Mouse (Mus musculus) stomach, embryonic 14.5 days (tissue): ENCODE measurements at regions not wholly inside any gene's neighbourhood (a gene's known extent, or its start where the extent isn't known, plus 50 kb on each side); places are given as distances from the start of the nearest gene placed in this dataset.
A peak's percentile ranks its signal among the peaks of the same experiment; 100 is the strongest.

ENCODE experiments used
- ATAC-seq: fragments of 200-750 bp; cut with Nextera tagmentation; 2 replicates; pipeline ENCODE4 v1.8.0; 2017; ENCODE audit warnings: low read depth, moderate TSS enrichment; ENCODE audit not compliant: insufficient number of reproducible peaks, insufficient read depth, low FRiP score
- H3K27ac ChIP-seq: fragments of 300-500 bp; sonication (generic); 2 replicates; pipeline ENCODE4 v1.5.1; 2014; ENCODE audit warnings: mild to moderate bottlenecking, low read length, moderate library complexity, mixed read lengths
- H3K27me3 ChIP-seq: fragments of 300-500 bp; sonication (generic); 2 replicates; pipeline ENCODE4 v1.6.1; 2014; ENCODE audit warnings: low read length, control low read depth, mixed read lengths; ENCODE audit not compliant: control insufficient read depth, insufficient read depth
- H3K36me3 ChIP-seq: fragments of 300-500 bp; sonication (generic); 2 replicates; pipeline ENCODE4 v1.6.1; 2014; ENCODE audit warnings: mild to moderate bottlenecking, control low read depth, low read length, moderate library complexity, mixed read lengths; ENCODE audit not compliant: control insufficient read depth, insufficient read depth
- H3K4me1 ChIP-seq: fragments of 300-500 bp; sonication (generic); 2 replicates; pipeline ENCODE4 v1.6.1; 2014; ENCODE audit warnings: low read length, control low read depth, mixed read lengths; ENCODE audit not compliant: control insufficient read depth, insufficient read depth
- H3K4me2 ChIP-seq: fragments of 300-500 bp; sonication (generic); replicated peaks from 2 replicates; pipeline ENCODE4 v1.6.1; 2014; ENCODE audit warnings: low read depth, low read length, control low read depth
- H3K4me3 ChIP-seq: fragments of 300-500 bp; sonication (generic); 2 replicates; pipeline ENCODE4 v1.5.1; 2014; ENCODE audit warnings: low read depth, low read length, control low read depth
- H3K9ac ChIP-seq: fragments of 300-500 bp; sonication (generic); replicated peaks from 2 replicates; pipeline ENCODE4 v1.6.1; 2014; ENCODE audit warnings: low read depth, mild to moderate bottlenecking, control low read depth, low read length, moderate library complexity, mixed read lengths
- H3K9me3 ChIP-seq: fragments of 300-500 bp; sonication (generic); 2 replicates; pipeline ENCODE4 v1.6.1; 2016; ENCODE audit warnings: low read depth, low read length, control low read depth; ENCODE audit not compliant: control insufficient read depth
- WGBS: fragments of 180-500 bp; shearing (Covaris S2); extraction: QIAGEN DNeasy Blood & Tissue Kit; methylation state at CpG from one replicate; pipeline ENCODE4 v1.1.7; 2014; 5-methylcytosine and 5-hydroxymethylcytosine counted together

DNA sequence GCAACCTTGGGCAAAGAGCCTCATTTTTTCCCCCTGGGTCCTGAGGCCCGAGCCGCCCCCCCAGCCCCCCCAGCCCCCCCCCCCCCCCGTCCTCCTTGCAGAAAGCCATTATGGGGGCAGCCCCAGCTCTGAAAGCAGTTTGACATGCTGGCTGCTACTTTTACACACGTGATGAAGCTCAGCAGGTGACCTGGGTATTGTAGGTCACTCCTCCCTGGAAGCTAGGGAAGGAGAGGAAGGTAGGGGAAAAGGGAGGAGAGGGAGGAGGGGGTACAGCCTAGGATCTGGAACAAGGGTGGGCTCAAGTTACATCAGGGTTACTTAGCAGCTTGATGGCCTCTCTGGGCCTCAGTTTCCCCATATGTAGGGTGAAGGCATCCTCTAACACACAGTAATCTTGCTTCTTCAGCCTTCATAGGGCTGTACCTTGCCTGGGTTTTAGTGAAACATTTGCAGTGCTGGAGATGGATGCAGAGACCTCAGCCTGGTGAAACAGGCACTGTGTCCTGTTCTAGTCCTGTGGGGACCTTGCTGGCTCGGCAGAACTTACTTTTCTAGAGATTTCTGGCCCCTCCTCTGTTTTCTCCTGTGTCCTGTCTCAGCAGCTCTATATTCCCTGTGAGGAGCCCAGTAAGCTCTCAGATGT, 138.3 kb downstream of the Mn1 start:
- Histone ChIP-seq H3K36me3 (no peaks in the 10 kb centered on the region), H3K27ac (peak overlapping the region; percentile 83), H3K27me3 (no peaks in the 10 kb centered on the region)

GRCm38 (mm10) chr5:111555981-111556380, 138.8 kb downstream of the Mn1 start:
- Histone ChIP-seq H3K4me1 (peaks cover 22% of the 10 kb centered on the region), H3K4me3 (no peak overlapping the region), H3K9me3 (no peaks in the 10 kb centered on the region), H3K9ac (no peak overlapping the region), H3K27me3 (no peaks in the 10 kb centered on the region), H3K27ac (peak overlapping the region; percentile 83), H3K36me3 (no peaks in the 10 kb centered on the region), H3K4me2 (no peak overlapping the region)
- peak; percentile 64; the same call in 1 of the 2 replicates for ATAC-seq
- WGBS: 14% methylated on average over 7 of the region's 7 CpGs

More for the DNA sequence above, 138.3 kb downstream of the Mn1 start:
- no peak overlapping the region for H3K9ac ChIP-seq
- no peaks in the 10 kb centered on the region for H3K9me3 ChIP-seq
- peak; percentile 6; the same call in 1 of the 2 replicates for ATAC-seq
- no peak overlapping the region for H3K4me3 ChIP-seq
- 6% methylated on average over 4 of the region's 5 CpGs for WGBS
- peaks cover 22% of the 10 kb centered on the region for H3K4me1 ChIP-seq
- no peak overlapping the region for H3K4me2 ChIP-seq

DNA sequence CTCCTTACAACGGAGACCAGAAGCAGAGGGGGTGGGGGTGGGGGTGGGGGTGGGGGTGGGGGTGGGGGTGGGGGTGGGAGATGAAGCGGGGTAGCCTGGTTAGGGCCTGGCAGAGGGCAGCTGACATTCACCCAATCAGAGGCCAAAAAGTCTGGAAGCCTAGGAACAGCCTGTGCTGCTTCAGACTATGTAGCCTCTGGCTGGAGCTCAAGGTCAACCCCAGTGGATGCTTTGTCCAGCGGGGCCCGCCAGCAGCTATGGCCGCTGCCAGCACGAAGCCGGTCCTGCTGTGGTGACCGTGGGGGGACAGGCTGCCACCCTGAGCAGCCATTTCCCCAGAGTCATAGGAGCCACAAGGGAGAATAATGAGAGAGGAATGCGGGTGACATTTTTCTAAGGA, 143.3 kb downstream of the Mn1 start:
- no peaks in the 10 kb centered on the region for H3K27me3 ChIP-seq
- no peaks in the 10 kb centered on the region for H3K9me3 ChIP-seq
- H3K4me2 ChIP-seq: no peak overlapping the region
- 44% methylated on average over 9 of the region's 9 CpGs for WGBS
- H3K4me1 ChIP-seq: peaks cover 12% of the 10 kb centered on the region
- H3K27ac ChIP-seq: no peak overlapping the region
- H3K4me3 ChIP-seq: no peak overlapping the region
- no peak for ATAC-seq
- no peak overlapping the region for H3K9ac ChIP-seq
- H3K36me3 ChIP-seq: no peaks in the 10 kb centered on the region

DNA sequence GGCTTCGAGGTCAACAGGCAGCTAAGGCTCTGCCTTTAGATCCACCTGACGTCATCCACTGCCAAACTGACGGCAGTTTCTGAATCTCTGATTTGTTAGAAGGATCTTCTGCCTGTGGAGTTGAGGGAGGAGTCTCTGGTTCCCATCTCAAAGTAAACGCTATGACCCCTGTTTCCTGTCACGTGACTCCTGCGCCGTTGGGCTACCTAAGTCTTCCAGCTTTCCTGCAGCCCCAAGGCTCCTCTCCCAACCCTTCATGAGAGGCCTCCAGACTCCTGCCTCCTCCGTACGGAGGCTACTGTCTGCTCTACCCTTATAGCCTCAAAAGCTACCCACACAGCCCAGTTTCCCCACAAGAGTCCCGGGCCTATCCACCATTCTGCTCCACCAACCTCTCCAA, 144.1 kb downstream of the Mn1 start:
- 69% methylated on average over 10 of the region's 10 CpGs for WGBS
- H3K27me3 ChIP-seq: no peaks in the 10 kb centered on the region
- H3K36me3 ChIP-seq: no peaks in the 10 kb centered on the region
- no peak overlapping the region for H3K4me3 ChIP-seq
- peaks cover 5% of the 10 kb centered on the region; the same call in 1 of the 2 replicates for H3K4me1 ChIP-seq
- no peak overlapping the region for H3K4me2 ChIP-seq
- no peak overlapping the region for H3K27ac ChIP-seq
- no peaks in the 10 kb centered on the region for H3K9me3 ChIP-seq
- no peak overlapping the region for H3K9ac ChIP-seq
- no peak for ATAC-seq

GRCm38 (mm10) chr5:111570826-111571225, 153.7 kb downstream of the Mn1 start:
- H3K27ac ChIP-seq: no peak overlapping the region
- H3K4me1 ChIP-seq: peaks cover 23% of the 10 kb centered on the region
- H3K4me3 ChIP-seq: no peak overlapping the region
- WGBS: 16% methylated on average over 10 of the region's 10 CpGs
- ATAC-seq: no peak
- no peak overlapping the region; the same call in 1 of the 2 replicates for H3K9ac ChIP-seq
- H3K4me2 ChIP-seq: no peak overlapping the region
- no peaks in the 10 kb centered on the region for H3K36me3 ChIP-seq
- no peaks in the 10 kb centered on the region for H3K9me3 ChIP-seq
- no peaks in the 10 kb centered on the region for H3K27me3 ChIP-seq

DNA sequence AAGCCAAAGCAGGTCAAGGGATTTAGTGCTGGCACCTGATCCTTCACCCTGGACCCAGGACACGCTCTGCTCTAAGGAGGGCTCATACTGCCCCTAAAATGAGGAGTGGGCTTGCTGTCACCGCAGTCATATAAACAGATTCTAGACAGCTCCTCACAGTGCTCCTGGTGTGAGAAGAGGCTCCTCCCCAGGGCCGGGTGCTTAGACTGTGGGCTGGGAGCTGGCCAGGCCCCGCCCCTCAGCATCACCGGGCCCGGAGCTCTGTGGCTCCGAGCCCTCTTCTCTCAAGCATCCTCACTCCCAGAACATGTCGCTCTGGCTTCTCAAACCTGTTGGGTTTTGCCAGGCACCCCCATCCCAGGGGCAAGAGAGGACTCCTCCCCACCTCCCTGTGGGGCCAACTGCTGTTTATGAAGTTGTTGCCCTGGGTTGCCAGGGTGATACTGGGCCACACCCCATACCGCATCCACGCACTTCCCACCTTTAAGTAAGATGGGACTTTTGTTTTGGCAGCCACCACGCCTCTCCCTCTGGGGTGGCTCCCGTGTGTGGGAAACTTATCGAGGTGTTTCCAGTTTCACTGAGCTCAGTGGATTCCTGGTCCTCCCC, 156.2 kb downstream of the Mn1 start:
- Histone ChIP-seq H3K36me3 (no peaks in the 10 kb centered on the region), H3K4me2 (no peak overlapping the region), H3K4me3 (no peak overlapping the region), H3K9me3 (no peaks in the 10 kb centered on the region), H3K9ac (no peak overlapping the region), H3K27ac (no peak overlapping the region), H3K4me1 (peaks cover 40% of the 10 kb centered on the region), H3K27me3 (no peaks in the 10 kb centered on the region)
- no peak for ATAC-seq
- WGBS: 17% methylated on average over 13 of the region's 13 CpGs

- Histone ChIP-seq H3K4me1 (peaks cover 50% of the 10 kb centered on the region), H3K4me2 (peak overlapping the region; percentile 5; the same call in 1 of the 2 replicates), H3K36me3 (no peaks in the 10 kb centered on the region), H3K27me3 (no peaks in the 10 kb centered on the region), H3K9ac (no peak overlapping the region), H3K4me3 (no peak overlapping the region), H3K9me3 (no peaks in the 10 kb centered on the region), H3K27ac (peak overlapping the region; percentile 71)
- 19% methylated on average over 8 of the region's 8 CpGs for WGBS
- ATAC-seq: no peak
Measured at GRCm38 (mm10) chr5:111574219-111574840, 157.2 kb downstream of the Mn1 start.

- Histone ChIP-seq H3K9me3 (no peaks in the 10 kb centered on the region), H3K4me1 (peaks cover 51% of the 10 kb centered on the region), H3K9ac (no peak overlapping the region), H3K36me3 (no peaks in the 10 kb centered on the region), H3K4me2 (no peak overlapping the region), H3K4me3 (no peak overlapping the region), H3K27ac (no peak overlapping the region), H3K27me3 (no peaks in the 10 kb centered on the region)
- 74% methylated on average over 5 of the region's 5 CpGs for WGBS
- ATAC-seq: no peak
Measured at GRCm38 (mm10) chr5:111575376-111575775, 158.2 kb downstream of the Mn1 start.
